Mouse (Mus musculus) spleen, postnatal 10 days (tissue): ENCODE data around the gene Tmem190.
"Not testable (repeated sequence)": the region's sequence is repeated elsewhere in the genome, so short reads cannot be mapped to it uniquely, and the experiment has no call there.

Experiments used
- DNase-seq, 2 experiments: peaks; one replicate each; pipeline ENCODE4 v3.0.0; 2021 to 2022; ENCODE audit warnings: low spot score in 2 of 2

The Tmem190 gene

GRCm38 (mm10) chr7:4812303-4813104 lies 29.8 kb downstream of the Tmem190 start, which contains the start of gene Ube2s:
Gene Ube2s (minus strand): TSS chr7:4812590.
- DNase-seq = peak; percentile 99 to 100

- peak; percentile 30 to 47 for DNase-seq
Measured at GRCm38 (mm10) chr7:4813105-4813791, 30.5 kb downstream of the Tmem190 start.

- DNase-seq = no peak
Measured at GRCm38 (mm10) chr7:4816559-4816958, 33.8 kb downstream of the Tmem190 start.

GRCm38 (mm10) chr7:4820925-4821324 lies 38.2 kb downstream of the Tmem190 start:
- DNase-seq = not testable (repeated sequence)

- no peak for DNase-seq
Measured at GRCm38 (mm10) chr7:4821690-4822089, 39.0 kb downstream of the Tmem190 start.

- no peak for DNase-seq
Measured at GRCm38 (mm10) chr7:4822162-4822907, 39.6 kb downstream of the Tmem190 start.

GRCm38 (mm10) chr7:4825365-4825764 lies 42.6 kb downstream of the Tmem190 start:
- DNase-seq = no peak

GRCm38 (mm10) chr7:4830476-4830875 lies 47.7 kb downstream of the Tmem190 start:
- no peak for DNase-seq
